Mouse (Mus musculus) MEL (cell line): ENCODE results near the gene Crocc. TPM values are rescaled to one million over a fixed set of nuclear protein-coding genes. Genes with fewer than 3 reads are reported as not detected.

ENCODE experiments used
- DNase-seq: peaks from one replicate; pipeline ENCODE4 v3.0.0; 2011; ENCODE audit warnings: low read depth, low spot score
- H3K27ac ChIP-seq: 2 replicates; pipeline ENCODE4 v1.5.1; 2012; ENCODE audit warnings: low read depth, mild to moderate bottlenecking, control low read depth, low read length, moderate library complexity; ENCODE audit not compliant: control insufficient read depth
- H3K27me3 ChIP-seq, 2 experiments: fragments of 150-350 bp in 1 of 2; sonication (generic) in 1 of 2; 2 replicates each; pipeline ENCODE4 v1.6.1; 2012; ENCODE audit warnings: low read length in 2 of 2, mild to moderate bottlenecking in 2 of 2, improper control_type of control experiment in 1 of 2, moderate library complexity in 1 of 2; ENCODE audit not compliant: insufficient read depth in 2 of 2, control insufficient read depth in 1 of 2
- H3K36me3 ChIP-seq, 2 experiments: 2 replicates each; pipeline ENCODE4 v1.6.1; 2012 to 2014; ENCODE audit warnings: low read length in 2 of 2, improper control_type of control experiment in 1 of 2, inconsistent platforms in 1 of 2, mild to moderate bottlenecking in 1 of 2; ENCODE audit not compliant: insufficient read depth in 2 of 2, control insufficient read depth in 1 of 2
- H3K4me1 ChIP-seq, 2 experiments: fragments of 150-350 bp in 1 of 2; sonication (generic) in 1 of 2; 2 replicates each; pipeline ENCODE4 v1.6.1; 2012; ENCODE audit warnings: low read length in 2 of 2, improper control_type of control experiment in 1 of 2, mild to moderate bottlenecking in 1 of 2; ENCODE audit not compliant: insufficient read depth in 2 of 2, control insufficient read depth in 1 of 2
- H3K4me3 ChIP-seq, 2 experiments: fragments of 150-350 bp in 1 of 2; sonication (generic) in 1 of 2; 2 replicates each; pipeline ENCODE4 v1.5.1; 2012; ENCODE audit warnings: low read depth in 2 of 2, low read length in 2 of 2, mild to moderate bottlenecking in 2 of 2, moderate library complexity in 2 of 2, control low read depth in 1 of 2, improper control_type of control experiment in 1 of 2; ENCODE audit not compliant: control insufficient read depth in 1 of 2, insufficient read depth in 1 of 2
- H3K79me2 ChIP-seq: 2 replicates; pipeline ENCODE4 v1.6.1; 2012; ENCODE audit warnings: mild to moderate bottlenecking, low read length, moderate library complexity; ENCODE audit not compliant: control insufficient read depth, poor library complexity, insufficient read depth
- H3K9ac ChIP-seq: 2 replicates; pipeline ENCODE4 v1.6.1; 2012; ENCODE audit warnings: low read depth, mild to moderate bottlenecking, control low read depth, low read length, moderate library complexity; ENCODE audit not compliant: control insufficient read depth, poor library complexity, severe bottlenecking
- H3K9me3 ChIP-seq: fragments of 150-350 bp; sonication (generic); replicated peaks from 2 replicates; pipeline ENCODE4 v1.6.1; 2012; ENCODE audit warnings: mild to moderate bottlenecking, low read length, improper control_type of control experiment, moderate library complexity; ENCODE audit not compliant: insufficient read depth
- BHLHE40 ChIP-seq: IDR thresholded peaks from 2 replicates; pipeline ENCODE4 v1.6.1; 2012; ENCODE audit warnings: low read depth, mild to moderate bottlenecking, inconsistent platforms, low read length, improper control_type of control experiment, borderline replicate concordance
- CHD2 ChIP-seq: IDR thresholded peaks from 2 replicates; pipeline ENCODE4 v1.6.1; 2011; ENCODE audit warnings: low read length, improper control_type of control experiment
- ELF1 ChIP-seq: IDR thresholded peaks from 2 replicates; pipeline ENCODE4 v1.6.1; 2014; ENCODE audit warnings: low read depth, mild to moderate bottlenecking, inconsistent platforms, low read length, improper control_type of control experiment, moderate library complexity
- EP300 ChIP-seq, 2 experiments: IDR thresholded peaks; 2 replicates each; pipeline ENCODE4 v1.6.1; 2011; ENCODE audit warnings: improper control_type of control experiment in 2 of 2, low read length in 2 of 2, low read depth in 1 of 2, mild to moderate bottlenecking in 1 of 2
- ETS1 ChIP-seq: IDR thresholded peaks from 2 replicates; pipeline ENCODE4 v1.6.1; 2012; ENCODE audit warnings: low read depth, mild to moderate bottlenecking, inconsistent platforms, low read length, improper control_type of control experiment, moderate library complexity
- GABPA ChIP-seq: IDR thresholded peaks from 2 replicates; pipeline ENCODE4 v1.6.1; 2012; ENCODE audit warnings: low read depth, mild to moderate bottlenecking, inconsistent platforms, low read length, improper control_type of control experiment, moderate library complexity
- JUND ChIP-seq: IDR thresholded peaks from 2 replicates; pipeline ENCODE4 v1.6.1; 2011; ENCODE audit warnings: low read depth, mild to moderate bottlenecking, improper control_type of control experiment, low read length
- KAT2A ChIP-seq: conservative IDR thresholded peaks from 2 replicates; pipeline ENCODE4 v1.6.1; 2012; ENCODE audit warnings: low read depth, low read length, improper control_type of control experiment, inconsistent platforms
- MAFK ChIP-seq: IDR thresholded peaks from 2 replicates; pipeline ENCODE4 v1.6.1; 2011; ENCODE audit warnings: low read depth, mild to moderate bottlenecking, low read length, improper control_type of control experiment, borderline replicate concordance
- MAX ChIP-seq: IDR thresholded peaks from 2 replicates; pipeline ENCODE4 v1.6.1; 2011; ENCODE audit warnings: low read length, improper control_type of control experiment
- MXI1 ChIP-seq: IDR thresholded peaks from 2 replicates; pipeline ENCODE4 v1.6.1; 2011; ENCODE audit warnings: mild to moderate bottlenecking, low read depth, low read length, improper control_type of control experiment
- NRF1 ChIP-seq: IDR thresholded peaks from 2 replicates; pipeline ENCODE4 v1.6.1; 2014; ENCODE audit warnings: low read depth, mild to moderate bottlenecking, inconsistent platforms, low read length, improper control_type of control experiment, moderate library complexity; ENCODE audit not compliant: poor library complexity, insufficient read depth, severe bottlenecking
- POLR2A ChIP-seq, 2 experiments: IDR thresholded peaks; 2 replicates each; pipeline ENCODE4 v1.6.1; 2011 to 2012; ENCODE audit warnings: low read length in 2 of 2, mild to moderate bottlenecking in 2 of 2, control low read depth in 1 of 2, improper control_type of control experiment in 1 of 2, low read depth in 1 of 2, moderate library complexity in 1 of 2; ENCODE audit not compliant: control insufficient read depth in 1 of 2, insufficient read depth in 1 of 2, poor library complexity in 1 of 2
- POLR2AphosphoS2 ChIP-seq: IDR thresholded peaks from 2 replicates; pipeline ENCODE4 v1.6.1; 2011; ENCODE audit warnings: low read length, improper control_type of control experiment
- RCOR1 ChIP-seq: IDR thresholded peaks from 2 replicates; pipeline ENCODE4 v1.6.1; 2012; ENCODE audit warnings: low read depth, mild to moderate bottlenecking, inconsistent platforms, low read length, improper control_type of control experiment
- SMC3 ChIP-seq: IDR thresholded peaks from 2 replicates; pipeline ENCODE4 v1.6.1; 2011; ENCODE audit warnings: low read depth, low read length, improper control_type of control experiment
- TAL1 ChIP-seq: IDR thresholded peaks from 2 replicates; pipeline ENCODE4 v1.6.1; 2012; ENCODE audit warnings: mild to moderate bottlenecking, inconsistent platforms, low read length, moderate library complexity, mixed read lengths
- TBP ChIP-seq: IDR thresholded peaks from 2 replicates; pipeline ENCODE4 v1.8.0; 2011; ENCODE audit warnings: low read depth, low read length, improper control_type of control experiment
- UBTF ChIP-seq: IDR thresholded peaks from 2 replicates; pipeline ENCODE4 v1.6.1; 2012; ENCODE audit warnings: low read depth, mild to moderate bottlenecking, inconsistent platforms, low read length, improper control_type of control experiment, moderate library complexity, borderline replicate concordance; ENCODE audit not compliant: insufficient read depth
- USF1 ChIP-seq: IDR thresholded peaks from 2 replicates; pipeline ENCODE4 v1.6.1; 2014; ENCODE audit warnings: low read depth, mild to moderate bottlenecking, inconsistent platforms, low read length, improper control_type of control experiment, moderate library complexity
- USF2 ChIP-seq, 2 experiments: IDR thresholded peaks; 2 replicates each; pipeline ENCODE4 v1.6.1; 2011 to 2012; ENCODE audit warnings: improper control_type of control experiment in 2 of 2, low read length in 2 of 2, borderline replicate concordance in 1 of 2, inconsistent platforms in 1 of 2, low read depth in 1 of 2, mild to moderate bottlenecking in 1 of 2; ENCODE audit not compliant: insufficient read depth in 1 of 2
- ZC3H11A ChIP-seq: IDR thresholded peaks from 2 replicates; pipeline ENCODE4 v1.6.1; 2012; ENCODE audit warnings: low read depth, mild to moderate bottlenecking, inconsistent platforms, low read length, improper control_type of control experiment
- ZKSCAN1 ChIP-seq: IDR thresholded peaks from 2 replicates; pipeline ENCODE4 v1.6.1; 2012; ENCODE audit warnings: low read depth, mild to moderate bottlenecking, inconsistent platforms, low read length, improper control_type of control experiment, moderate library complexity
- ZMIZ1 ChIP-seq: IDR thresholded peaks from 2 replicates; pipeline ENCODE4 v1.6.1; 2012; ENCODE audit warnings: low read depth, mild to moderate bottlenecking, inconsistent platforms, low read length, improper control_type of control experiment, moderate library complexity
- polyA plus RNA-seq, 2 experiments: library from polyadenylated mRNA; stranded (reverse) in 1 of 2; unstranded in 1 of 2; fragments of >175 nt in 1 of 2; fragments of >200 nt in 1 of 2; gene quantifications; 2 replicates each; pipeline versions ENCODE4 v1.2.1 to v1.2.4; 2012; ENCODE audit warnings: low replicate concordance in 2 of 2, low read depth in 1 of 2; ENCODE audit not compliant: insufficient read length in 2 of 2, insufficient read depth in 1 of 2, missing spikeins in 1 of 2
- total RNA-seq: library from RNA; depleted of rRNA; stranded (reverse); fragments of 300-350 nt; gene quantifications from 2 replicates; pipeline ENCODE4 v1.2.3, GENCODE M21; 2012

Gene Crocc
- total and polyA plus RNA-seq, 3 experiments: 0.77 to 3.6 TPM; not detected in 1

DNA sequence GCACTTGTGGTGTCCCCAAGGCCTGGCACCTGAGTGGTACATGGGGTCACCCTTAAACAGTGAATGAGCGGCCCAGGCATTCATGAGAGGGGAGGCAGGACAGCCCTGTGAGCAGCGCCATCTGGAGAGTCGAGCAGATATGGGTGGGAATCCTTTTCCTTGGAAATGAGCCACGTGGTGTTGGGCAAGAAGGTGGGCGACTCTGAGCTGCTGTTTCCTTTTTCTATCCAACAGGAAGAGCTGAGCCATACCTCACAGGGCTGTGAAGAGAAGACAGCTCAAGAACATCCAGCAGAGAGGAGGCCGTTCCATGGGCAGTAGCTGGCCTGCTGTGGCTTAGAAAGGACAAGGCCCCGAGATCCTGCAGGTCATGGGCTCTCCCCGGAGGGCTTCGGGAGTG lies 28.4 kb upstream of the Crocc start:
- Histone ChIP-seq H3K9ac (no peak overlapping the region), H3K4me3 (no peak overlapping the region)
- TF ChIP-seq ZC3H11A: no peak
- TF ChIP-seq GABPA: no peak
- no peak for TF ChIP-seq UBTF
- TF ChIP-seq USF1: no peak
- TF ChIP-seq MAFK: no peak

GRCm38 (mm10) chr4:141088033-141088432 lies 27.7 kb upstream of the Crocc start, which contains the start of gene Spata21:
Gene Spata21, plus strand, starts transcription at chr4:141088333.
- TF ChIP-seq MAX (no peak), ELF1 (no peak), NRF1 (no peak), BHLHE40 (no peak), POLR2AphosphoS2 (no peak), TBP (no peak), ZMIZ1 (no peak), RCOR1 (no peak)
- Histone ChIP-seq H3K4me1 (no peaks in the 10 kb centered on the region), H3K79me2 (no peaks in the 10 kb centered on the region), H3K9ac (no peak within 1 kb of the TSS), H3K4me3 (no peak within 1 kb of the TSS), H3K9me3 (no peaks in the 10 kb centered on the region), H3K27ac (no peak within 1 kb of the TSS), H3K36me3 (no peaks in the 10 kb centered on the region), H3K27me3 (peaks cover 0 to 4% of the 10 kb centered on the region in 2 experiments; a peak in 3 of 4 replicates)
- DNase-seq: no peak

More for the DNA sequence above, 28.4 kb upstream of the Crocc start:
- no peaks in the 10 kb centered on the region for H3K4me1 ChIP-seq
- no peaks in the 10 kb centered on the region for H3K36me3 ChIP-seq
- DNase-seq: no peak
- no peaks in the 10 kb centered on the region for H3K9me3 ChIP-seq
- no peaks in the 10 kb centered on the region for H3K79me2 ChIP-seq
- peaks cover 0 to 4% of the 10 kb centered on the region in 2 experiments; a peak in 3 of 4 replicates for H3K27me3 ChIP-seq
- H3K27ac ChIP-seq: no peak overlapping the region

- Histone ChIP-seq H3K9me3 (no peaks in the 10 kb centered on the region), H3K27ac (no peak overlapping the region), H3K9ac (no peak overlapping the region), H3K4me1 (no peaks in the 10 kb centered on the region), H3K79me2 (no peaks in the 10 kb centered on the region), H3K36me3 (no peaks in the 10 kb centered on the region), H3K27me3 (peaks cover 0 to 4% of the 10 kb centered on the region in 2 experiments; a peak in 3 of 4 replicates), H3K4me3 (no peak overlapping the region)
- DNase-seq: no peak
- TF ChIP-seq JUND (no peak), MAX (no peak), CHD2 (no peak), MXI1 (no peak), TAL1 (no peak), ZKSCAN1 (no peak), SMC3 (no peak), EP300 (IDR thresholded peaks at IDR 0.05; ENCODE audit: low read depth in 1 of 2, low read length in 2 of 2) (no peak), KAT2A (no peak), USF2 (IDR thresholded peaks at IDR 0.05; ENCODE audit: borderline replicate concordance in 1 of 2, insufficient read depth in 1 of 2, low read depth in 1 of 2, low read length in 2 of 2) (no peak), ZMIZ1 (no peak), TBP (no peak), POLR2A (IDR thresholded peaks at IDR 0.05; ENCODE audit: control insufficient read depth in 1 of 2, insufficient read depth in 1 of 2, low read depth in 1 of 2, low read length in 2 of 2, poor library complexity in 1 of 2) (no peak), ETS1 (no peak), GABPA (no peak)
Observed at GRCm38 (mm10) chr4:141086862-141087261, 26.5 kb upstream of the Crocc start.
